Mouse (Mus musculus) midbrain, postnatal 0 days (tissue): ENCODE data around the gene Ociad2. TPM values are rescaled to one million over a fixed set of nuclear protein-coding genes. Genes with fewer than 3 reads are reported as not detected.

Source experiments
- ATAC-seq: fragments of 200-750 bp; cut with Nextera tagmentation; 2 replicates; pipeline ENCODE4 v1.8.0; 2017; ENCODE audit warnings: moderate number of reproducible peaks, mild to moderate bottlenecking, moderate TSS enrichment, moderate library complexity; ENCODE audit not compliant: low FRiP score
- DNase-seq: peaks from one replicate; pipeline ENCODE4 v3.0.0-alpha.2; 2015; ENCODE audit warnings: low spot score
- H3K27ac ChIP-seq: fragments of 300-500 bp; sonication (generic); 2 replicates; pipeline ENCODE4 v1.5.1; 2014; ENCODE audit warnings: low read depth, mild to moderate bottlenecking, low read length, mixed read lengths
- H3K27me3 ChIP-seq: fragments of 300-500 bp; sonication (generic); 2 replicates; pipeline ENCODE4 v1.6.1; 2014; ENCODE audit warnings: low read length, control low read depth, mixed read lengths; ENCODE audit not compliant: insufficient read depth
- H3K36me3 ChIP-seq: fragments of 300-500 bp; sonication (generic); 2 replicates; pipeline ENCODE4 v1.6.1; 2014; ENCODE audit warnings: low read length, control low read depth, mixed read lengths; ENCODE audit not compliant: insufficient read depth
- H3K4me1 ChIP-seq: fragments of 300-500 bp; sonication (generic); 2 replicates; pipeline ENCODE4 v1.6.1; 2014; ENCODE audit warnings: mild to moderate bottlenecking, control low read depth, antibody characterized with exemption, low read length, mixed read lengths; ENCODE audit not compliant: insufficient read depth
- H3K4me2 ChIP-seq: fragments of 300-500 bp; sonication (generic); 2 replicates; pipeline ENCODE4 v1.6.1; 2014; ENCODE audit warnings: low read depth, mild to moderate bottlenecking, low read length, mixed read lengths; ENCODE audit not compliant: poor library complexity, severe bottlenecking
- H3K4me3 ChIP-seq: fragments of 300-500 bp; sonication (generic); 2 replicates; pipeline ENCODE4 v1.5.1; 2014; ENCODE audit warnings: low read depth, mild to moderate bottlenecking, low read length, moderate library complexity
- H3K9ac ChIP-seq: fragments of 300-500 bp; sonication (generic); replicated peaks from 2 replicates; pipeline ENCODE4 v1.6.1; 2014; ENCODE audit warnings: mild to moderate bottlenecking, low read length, moderate library complexity, mixed read lengths; ENCODE audit not compliant: poor library complexity, severe bottlenecking
- H3K9me3 ChIP-seq: fragments of 300-500 bp; sonication (generic); 2 replicates; pipeline ENCODE4 v1.6.1; 2016; ENCODE audit warnings: low read length, control low read depth
- CTCF ChIP-seq: IDR thresholded peaks from 2 replicates; pipeline ENCODE4 v1.5.1; 2016; ENCODE audit warnings: antibody characterized with exemption, mild to moderate bottlenecking
- WGBS: fragments of 180-500 bp; shearing (Covaris S2); extraction: QIAGEN DNeasy Blood & Tissue Kit; methylation state at CpG from one replicate; pipeline ENCODE4 v1.1.7; 2014; 5-methylcytosine and 5-hydroxymethylcytosine counted together
- polyA plus RNA-seq: library from polyadenylated mRNA; unstranded; fragments of >200 nt; fragmentation: Nextera tagmentation; extraction: Ambion mirVana; gene quantifications from 2 replicates; pipeline ENCODE4 v1.2.1, GENCODE M21; 2015
- total RNA-seq: library from RNA; depleted of rRNA; stranded (reverse); fragments of >200 nt; gene quantifications from 2 replicates; pipeline ENCODE4 v1.2.3, GENCODE M21; 2014

Gene Ociad2
- total and polyA plus RNA-seq, 2 experiments from 2014 or later = 11.3 to 27.5 TPM

DNA sequence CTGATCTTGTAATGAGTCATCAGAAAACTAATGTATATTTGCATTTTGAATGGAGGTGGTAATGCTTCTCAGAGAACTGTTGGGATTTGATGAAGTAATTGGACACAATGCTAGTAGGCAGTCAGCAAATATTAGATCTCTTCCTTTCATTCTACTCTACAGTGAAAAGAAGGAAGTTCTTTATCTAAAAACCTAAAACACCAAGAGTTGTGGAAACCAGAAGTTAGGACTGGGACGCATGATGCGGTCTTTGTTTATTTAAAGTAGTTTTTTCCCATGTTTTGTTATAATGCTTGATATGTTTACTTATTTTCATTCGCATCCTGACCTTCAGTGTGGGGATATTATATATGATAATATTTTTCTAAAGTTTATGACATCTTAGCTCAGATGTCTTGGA, 33.5 kb downstream of the Ociad2 start:
- DNase-seq (no peak), ATAC-seq (no peak)
- 91% methylated on average over 3 of the region's 3 CpGs for WGBS
- Histone ChIP-seq H3K4me1 (no peaks in the 10 kb centered on the region), H3K4me2 (no peak overlapping the region), H3K27me3 (no peaks in the 10 kb centered on the region), H3K9ac (no peak overlapping the region), H3K4me3 (no peak overlapping the region), H3K27ac (no peak overlapping the region), H3K36me3 (peaks cover 36% of the 10 kb centered on the region), H3K9me3 (no peaks in the 10 kb centered on the region)
- no peak for TF ChIP-seq CTCF

- Histone ChIP-seq H3K27me3 (no peaks in the 10 kb centered on the region), H3K4me1 (no peaks in the 10 kb centered on the region), H3K4me3 (no peak overlapping the region), H3K36me3 (peaks cover 43% of the 10 kb centered on the region), H3K4me2 (no peak overlapping the region), H3K9me3 (no peaks in the 10 kb centered on the region), H3K27ac (no peak overlapping the region), H3K9ac (no peak overlapping the region)
- DNase-seq (no peak), ATAC-seq (no peak)
- no peak for TF ChIP-seq CTCF
- 96% methylated on average over 6 of the region's 6 CpGs for WGBS
These were observed 34.3 kb downstream of the Ociad2 start for GRCm38 (mm10) chr5:73306486-73306885.

DNA sequence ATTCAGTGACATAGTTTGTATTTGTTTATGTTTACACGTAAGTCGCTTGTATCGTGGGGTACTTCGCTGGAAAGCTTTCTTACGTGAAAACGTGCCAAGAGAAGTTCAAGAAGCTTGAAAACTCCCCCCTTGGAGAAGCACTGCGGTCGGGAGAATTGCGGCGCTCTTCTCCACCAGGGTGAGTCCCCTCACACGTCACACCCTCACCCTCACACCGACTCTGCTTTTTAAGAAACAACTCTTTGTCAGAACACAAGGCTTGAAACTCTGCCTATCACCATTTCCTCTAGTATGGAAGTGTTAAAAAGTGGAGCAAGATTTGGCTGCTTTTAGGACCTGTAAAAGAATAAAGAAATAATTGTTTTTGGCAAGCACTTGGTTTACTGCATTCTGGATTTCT, 36.3 kb downstream of the Ociad2 start:
- H3K4me2 ChIP-seq = no peak overlapping the region
- H3K4me1 ChIP-seq = no peaks in the 10 kb centered on the region
- peaks cover 50% of the 10 kb centered on the region for H3K36me3 ChIP-seq
- no peak overlapping the region for H3K27ac ChIP-seq
- H3K9me3 ChIP-seq = no peaks in the 10 kb centered on the region
- no peak overlapping the region for H3K9ac ChIP-seq
- no peaks in the 10 kb centered on the region for H3K27me3 ChIP-seq
- no peak overlapping the region for H3K4me3 ChIP-seq
- 91% methylated on average over 12 of the region's 12 CpGs for WGBS
- DNase-seq = no peak
- no peak for ATAC-seq
- TF ChIP-seq CTCF = no peak

- Histone ChIP-seq H3K4me1 (no peaks in the 10 kb centered on the region), H3K9me3 (no peaks in the 10 kb centered on the region), H3K9ac (no peak overlapping the region), H3K4me2 (no peak overlapping the region), H3K27ac (no peak overlapping the region), H3K27me3 (no peaks in the 10 kb centered on the region), H3K4me3 (no peak overlapping the region), H3K36me3 (peaks cover 35% of the 10 kb centered on the region)
- DNase-seq (no peak), ATAC-seq (no peak)
- TF ChIP-seq CTCF = no peak
- 90% methylated on average over 7 of the region's 7 CpGs for WGBS
These were observed 39.1 kb downstream of the Ociad2 start for GRCm38 (mm10) chr5:73301601-73302307.

DNA sequence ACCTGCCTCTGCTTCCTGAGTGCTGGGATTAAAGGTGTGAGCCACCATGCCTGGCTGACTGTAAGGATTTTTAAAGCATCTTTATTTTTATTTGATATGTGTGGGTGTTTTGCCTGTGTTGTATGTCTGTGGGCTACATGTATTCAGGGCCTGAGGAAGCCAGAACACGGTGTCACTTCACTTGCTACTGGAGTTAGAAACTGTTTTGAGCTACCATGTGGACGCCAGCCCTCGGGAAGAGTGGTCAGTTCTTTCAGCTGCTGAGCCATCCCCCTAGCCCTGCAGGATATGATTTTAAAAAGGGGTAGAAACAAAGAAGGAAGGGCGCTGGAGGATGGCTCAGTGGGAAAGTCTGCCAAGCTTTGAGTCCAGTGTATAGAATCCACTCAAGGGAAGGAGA, 44.9 kb downstream of the Ociad2 start:
- peaks cover 13% of the 10 kb centered on the region; the same call in 1 of the 2 replicates for H3K36me3 ChIP-seq
- 73% methylated on average over 4 of the region's 4 CpGs for WGBS
- TF ChIP-seq CTCF = no peak
- H3K4me3 ChIP-seq = no peak overlapping the region
- no peak for DNase-seq
- no peaks in the 10 kb centered on the region for H3K9me3 ChIP-seq
- no peak for ATAC-seq
- no peak overlapping the region for H3K4me2 ChIP-seq
- H3K27ac ChIP-seq = no peak overlapping the region
- H3K27me3 ChIP-seq = no peaks in the 10 kb centered on the region
- H3K9ac ChIP-seq = no peak overlapping the region
- H3K4me1 ChIP-seq = no peaks in the 10 kb centered on the region

DNA sequence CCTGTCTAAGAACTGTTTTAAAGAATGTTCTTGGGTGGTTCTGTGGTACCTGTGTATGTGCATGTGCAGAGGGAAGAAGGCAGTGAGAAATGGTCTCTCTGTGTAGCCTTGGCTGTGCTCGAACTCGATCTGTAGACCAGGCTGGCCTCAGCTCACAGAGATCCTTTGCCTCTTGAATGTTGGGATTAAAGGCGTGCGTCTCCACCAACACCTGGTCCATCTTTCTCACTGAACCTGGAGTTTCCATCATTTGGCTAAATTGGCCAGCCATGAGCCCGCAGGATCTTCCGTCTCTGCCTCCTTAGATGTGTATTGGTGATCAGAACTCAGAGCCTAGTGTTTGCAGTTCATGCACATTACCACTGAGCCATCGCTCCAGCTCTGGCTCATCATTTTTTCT, 45.8 kb downstream of the Ociad2 start:
- Histone ChIP-seq H3K27me3 (no peaks in the 10 kb centered on the region), H3K4me3 (no peak overlapping the region), H3K4me2 (no peak overlapping the region), H3K9me3 (no peaks in the 10 kb centered on the region), H3K27ac (no peak overlapping the region), H3K36me3 (peaks cover 10% of the 10 kb centered on the region; the same call in 1 of the 2 replicates), H3K9ac (no peak overlapping the region), H3K4me1 (no peaks in the 10 kb centered on the region)
- TF ChIP-seq CTCF = no peak
- no peak for ATAC-seq
- WGBS = 95% methylated on average over 7 of the region's 7 CpGs
- DNase-seq = no peak
